Mouse (Mus musculus): Measurements from ENCODE around the gene Gm21985. TPM values are rescaled to one million over a fixed set of nuclear protein-coding genes. Genes with fewer than 3 reads are reported as not detected.

The Gm21985 gene
- polyA plus RNA-seq, 1 experiment from 2014 or later, result not detected

- no peak overlapping the region for H3K9ac ChIP-seq
- H3K4me1 ChIP-seq (replicated peaks), result peaks cover 2% of the 10 kb centered on the region
- 89% methylated on average over 6 of the region's 6 CpGs for WGBS
- ATAC-seq (ENCODE audit: low FRiP score, low read depth), result no peak
- no peak overlapping the region for H3K4me2 ChIP-seq
- no peak overlapping the region for H3K4me3 ChIP-seq
- H3K36me3 ChIP-seq, result peaks cover 40% of the 10 kb centered on the region
- no peaks in the 10 kb centered on the region for H3K9me3 ChIP-seq
- H3K27me3 ChIP-seq, result no peaks in the 10 kb centered on the region
- H3K27ac ChIP-seq (replicated peaks), result no peak overlapping the region
Observed at GRCm38 (mm10) chr2:112246193-112246592, 19.9 kb upstream of the Gm21985 start.

- no peak for ATAC-seq (ENCODE audit: low FRiP score, low read depth)
- Histone ChIP-seq H3K4me2 (no peak overlapping the region), H3K27ac (replicated peaks) (no peak overlapping the region), H3K4me3 (no peak overlapping the region), H3K36me3 (peaks cover 40% of the 10 kb centered on the region), H3K27me3 (no peaks in the 10 kb centered on the region), H3K9ac (no peak overlapping the region), H3K4me1 (replicated peaks) (no peaks in the 10 kb centered on the region), H3K9me3 (no peaks in the 10 kb centered on the region)
- WGBS, result 84% methylated on average over 10 of the region's 10 CpGs
Observed at GRCm38 (mm10) chr2:112247323-112247722, 18.8 kb upstream of the Gm21985 start.

- Histone ChIP-seq H3K9me3 (no peaks in the 10 kb centered on the region), H3K27ac (replicated peaks) (no peak overlapping the region), H3K4me1 (replicated peaks) (no peaks in the 10 kb centered on the region), H3K4me3 (no peak overlapping the region), H3K36me3 (peaks cover 23% of the 10 kb centered on the region), H3K27me3 (no peaks in the 10 kb centered on the region), H3K9ac (no peak overlapping the region), H3K4me2 (no peak overlapping the region)
- ATAC-seq (ENCODE audit: low FRiP score, low read depth), result no peak
- 92% methylated on average over 10 of the region's 10 CpGs for WGBS
Observed at GRCm38 (mm10) chr2:112249780-112250453, 16.2 kb upstream of the Gm21985 start.

GRCm38 (mm10) chr2:112254675-112255515 is 11.2 kb upstream of the Gm21985 start:
- Histone ChIP-seq H3K4me1 (replicated peaks) (no peaks in the 10 kb centered on the region), H3K36me3 (no peaks in the 10 kb centered on the region), H3K4me3 (no peak overlapping the region), H3K4me2 (no peak overlapping the region), H3K9ac (no peak overlapping the region), H3K9me3 (no peaks in the 10 kb centered on the region), H3K27me3 (no peaks in the 10 kb centered on the region), H3K27ac (replicated peaks) (no peak overlapping the region)
- WGBS, result 78% methylated on average over 7 of the region's 7 CpGs
- ATAC-seq (ENCODE audit: low FRiP score, low read depth), result no peak

GRCm38 (mm10) chr2:112259241-112259962 is 6.7 kb upstream of the Gm21985 start, which contains the start of gene Nutm1:
Gene Nutm1, minus strand, starts transcription at chr2:112259291.
- H3K4me1 ChIP-seq (replicated peaks), result peaks cover 16% of the 10 kb centered on the region
- 77% methylated on average over 10 of the region's 10 CpGs for WGBS
- no peaks in the 10 kb centered on the region for H3K36me3 ChIP-seq
- no peaks in the 10 kb centered on the region for H3K27me3 ChIP-seq
- H3K27ac ChIP-seq (replicated peaks), result no peak within 1 kb of the TSS
- no peak within 1 kb of the TSS for H3K4me3 ChIP-seq
- ATAC-seq (ENCODE audit: low FRiP score, low read depth), result no peak
- H3K9me3 ChIP-seq, result no peaks in the 10 kb centered on the region
- H3K9ac ChIP-seq, result no peak within 1 kb of the TSS
- no peak within 1 kb of the TSS for H3K4me2 ChIP-seq

GRCm38 (mm10) chr2:112261748-112262653 is 4.1 kb upstream of the Gm21985 start, which contains the start of gene Nop10:
Gene Nop10, plus strand, starts transcription at chr2:112261926.
- Histone ChIP-seq H3K9me3 (no peaks in the 10 kb centered on the region), H3K36me3 (no peaks in the 10 kb centered on the region), H3K9ac (peak within 1 kb of the TSS; percentile 54), H3K4me3 (peak within 1 kb of the TSS; percentile 56), H3K4me1 (replicated peaks) (peaks cover 30% of the 10 kb centered on the region), H3K27me3 (no peaks in the 10 kb centered on the region), H3K27ac (replicated peaks) (peak within 1 kb of the TSS; percentile 77), H3K4me2 (peak within 1 kb of the TSS; percentile 54)
- WGBS, result under 1% methylated on average over 36 of the region's 36 CpGs
- ATAC-seq (ENCODE audit: low FRiP score, low read depth), result peak; percentile 71

- Histone ChIP-seq H3K9me3 (no peaks in the 10 kb centered on the region), H3K4me2 (peak overlapping the region; percentile 54), H3K36me3 (no peaks in the 10 kb centered on the region), H3K9ac (peak overlapping the region; percentile 54), H3K27me3 (no peaks in the 10 kb centered on the region), H3K4me3 (peak overlapping the region; percentile 56), H3K4me1 (replicated peaks) (peaks cover 39% of the 10 kb centered on the region), H3K27ac (replicated peaks) (no peak overlapping the region)
- ATAC-seq (ENCODE audit: low FRiP score, low read depth), result no peak
- 32% methylated on average over 4 of the region's 4 CpGs for WGBS
Observed at GRCm38 (mm10) chr2:112262779-112263295, 3.3 kb upstream of the Gm21985 start.

- Histone ChIP-seq H3K9ac (no peak overlapping the region), H3K4me1 (replicated peaks) (peaks cover 51% of the 10 kb centered on the region), H3K27me3 (no peaks in the 10 kb centered on the region), H3K36me3 (no peaks in the 10 kb centered on the region), H3K9me3 (no peaks in the 10 kb centered on the region), H3K4me3 (no peak overlapping the region), H3K27ac (replicated peaks) (no peak overlapping the region), H3K4me2 (no peak overlapping the region)
- no peak for ATAC-seq (ENCODE audit: low FRiP score, low read depth)
- WGBS, result 86% methylated on average over 4 of the region's 4 CpGs
Observed at GRCm38 (mm10) chr2:112264364-112264763, 1.8 kb upstream of the Gm21985 start.

GRCm38 (mm10) chr2:112265448-112266241 is 469 bp upstream of the Gm21985 start, which contains the start of gene Slc12a6:
Gene Slc12a6, plus strand, starts transcription at chr2:112265825.
- under 1% methylated on average over 81 of the region's 85 CpGs for WGBS
- Histone ChIP-seq H3K9ac (peak within 1 kb of the TSS; percentile 78), H3K4me3 (peak within 1 kb of the TSS; percentile 86), H3K9me3 (no peaks in the 10 kb centered on the region), H3K4me1 (replicated peaks) (peaks cover 63% of the 10 kb centered on the region), H3K27ac (replicated peaks) (peak within 1 kb of the TSS; percentile 89), H3K4me2 (peak within 1 kb of the TSS; percentile 80), H3K27me3 (no peaks in the 10 kb centered on the region), H3K36me3 (no peaks in the 10 kb centered on the region)
- ATAC-seq (ENCODE audit: low FRiP score, low read depth), result peak; percentile 95

- peak overlapping the region; percentile 78 for H3K9ac ChIP-seq
- H3K4me1 ChIP-seq (replicated peaks), result peaks cover 70% of the 10 kb centered on the region
- ATAC-seq (ENCODE audit: low FRiP score, low read depth), result no peak
- H3K4me3 ChIP-seq, result peak overlapping the region; percentile 86
- H3K27me3 ChIP-seq, result no peaks in the 10 kb centered on the region
- H3K4me2 ChIP-seq, result peak overlapping the region; percentile 80
- H3K27ac ChIP-seq (replicated peaks), result 0 out of 2 replicates have a peak overlapping the region, but pooled peaks have one; percentile 89
- no peaks in the 10 kb centered on the region for H3K9me3 ChIP-seq
- 34% methylated on average over 10 of the region's 10 CpGs for WGBS
- H3K36me3 ChIP-seq, result no peaks in the 10 kb centered on the region
Observed at GRCm38 (mm10) chr2:112266780-112267179, 666 bp downstream of the Gm21985 start.
